Mouse (Mus musculus) stomach, postnatal 0 days (tissue): ENCODE measurements around the gene Myl7. TPM values are rescaled to one million over a fixed set of nuclear protein-coding genes. Genes with fewer than 3 reads are reported as not detected.
A peak's percentile ranks its signal among the peaks of the same experiment; 100 is the strongest.

Experiments used
- ATAC-seq: fragments of 200-750 bp; cut with Nextera tagmentation; 2 replicates; pipeline ENCODE4 v1.8.0; 2017; ENCODE audit not compliant: low FRiP score, low TSS enrichment
- DNase-seq: peaks from one replicate; pipeline ENCODE4 v3.0.0-alpha.2; 2016; ENCODE audit warnings: low spot score
- H3K27ac ChIP-seq: fragments of 300-500 bp; sonication (generic); replicated peaks from 2 replicates; pipeline ENCODE4 v1.5.1; 2014; ENCODE audit warnings: mild to moderate bottlenecking, control low read depth
- H3K27me3 ChIP-seq: fragments of 300-500 bp; sonication (generic); 2 replicates; pipeline ENCODE4 v1.6.1; 2014; ENCODE audit warnings: low read length; ENCODE audit not compliant: control insufficient read depth, insufficient read depth
- H3K36me3 ChIP-seq: fragments of 300-500 bp; sonication (generic); 2 replicates; pipeline ENCODE4 v1.6.1; 2014; ENCODE audit warnings: low read length, mixed read lengths; ENCODE audit not compliant: control insufficient read depth, insufficient read depth
- H3K4me1 ChIP-seq: fragments of 300-500 bp; sonication (generic); replicated peaks from 2 replicates; pipeline ENCODE4 v1.6.1; 2014; ENCODE audit warnings: antibody characterized with exemption; ENCODE audit not compliant: control insufficient read depth, insufficient read depth
- H3K4me2 ChIP-seq: fragments of 300-500 bp; sonication (generic); replicated peaks from 2 replicates; pipeline ENCODE4 v1.6.1; 2014; ENCODE audit warnings: low read depth, mild to moderate bottlenecking, control low read depth, moderate library complexity
- H3K4me3 ChIP-seq: fragments of 300-500 bp; sonication (generic); 2 replicates; pipeline ENCODE4 v1.5.1; 2014; ENCODE audit warnings: low read depth, low read length, control low read depth
- H3K9ac ChIP-seq: fragments of 300-500 bp; sonication (generic); 2 replicates; pipeline ENCODE4 v1.6.1; 2014; ENCODE audit warnings: mild to moderate bottlenecking, low read length, control low read depth, mixed read lengths
- H3K9me3 ChIP-seq: fragments of 300-500 bp; sonication (generic); 2 replicates; pipeline ENCODE4 v1.6.1; 2016; ENCODE audit warnings: low read length; ENCODE audit not compliant: control insufficient read depth
- CTCF ChIP-seq: IDR thresholded peaks from 2 replicates; pipeline ENCODE4 v1.5.1; 2016; ENCODE audit warnings: antibody characterized with exemption, low read depth, mild to moderate bottlenecking, moderate library complexity
- EP300 ChIP-seq: optimal IDR thresholded peaks from 2 replicates; pipeline ENCODE3; 2016; ENCODE audit warnings: antibody characterized with exemption
- WGBS: fragments of 180-500 bp; shearing (Covaris S2); extraction: QIAGEN DNeasy Blood & Tissue Kit; methylation state at CpG from one replicate; pipeline ENCODE4 v1.1.7; 2014; 5-methylcytosine and 5-hydroxymethylcytosine counted together
- polyA plus RNA-seq: library from polyadenylated mRNA; unstranded; fragments of >200 nt; fragmentation: Nextera tagmentation; extraction: Ambion mirVana; gene quantifications from 2 replicates; pipeline ENCODE4 v1.2.1, GENCODE M21; 2015

Myl7 gene
- polyA plus RNA-seq, 1 experiment from 2014 or later: 147 TPM

- 97% methylated on average over 11 of the region's 11 CpGs for WGBS
- Histone ChIP-seq H3K36me3 (peaks cover 14% of the 10 kb centered on the region), H3K4me1 (0 out of 2 replicates have a peak, but pooled peaks cover 3% of the 10 kb centered on the region), H3K9ac (no peak overlapping the region), H3K27me3 (no peaks in the 10 kb centered on the region), H3K27ac (no peak overlapping the region), H3K4me3 (no peak overlapping the region), H3K9me3 (no peaks in the 10 kb centered on the region), H3K4me2 (no peak overlapping the region)
- no peak for DNase-seq
- no peak for TF ChIP-seq EP300
- no peak for ATAC-seq
Observed at GRCm38 (mm10) chr11:5872707-5873106, 25.9 kb downstream of the Myl7 start.

GRCm38 (mm10) chr11:5870069-5870468 lies 28.5 kb downstream of the Myl7 start:
- Histone ChIP-seq H3K9me3 (no peaks in the 10 kb centered on the region), H3K9ac (no peak overlapping the region), H3K4me2 (no peak overlapping the region), H3K36me3 (peaks cover 14% of the 10 kb centered on the region), H3K4me1 (no peaks in the 10 kb centered on the region), H3K27ac (no peak overlapping the region), H3K27me3 (no peaks in the 10 kb centered on the region), H3K4me3 (no peak overlapping the region)
- 89% methylated on average over 16 of the region's 16 CpGs for WGBS
- TF ChIP-seq CTCF (no peak), EP300 (no peak)
- DNase-seq (no peak), ATAC-seq (no peak)

GRCm38 (mm10) chr11:5869331-5869730 lies 29.3 kb downstream of the Myl7 start:
- DNase-seq: no peak
- whole genome bisulfite sequencing: 90% methylated on average over 16 of the region's 16 CpGs
- Histone ChIP-seq H3K27ac (no peak overlapping the region), H3K4me3 (no peak overlapping the region), H3K9ac (no peak overlapping the region), H3K4me2 (no peak overlapping the region), H3K4me1 (no peaks in the 10 kb centered on the region), H3K36me3 (peaks cover 11% of the 10 kb centered on the region), H3K27me3 (no peaks in the 10 kb centered on the region), H3K9me3 (no peaks in the 10 kb centered on the region)
- TF ChIP-seq EP300: no peak
- TF ChIP-seq CTCF: no peak
- no peak for ATAC-seq

GRCm38 (mm10) chr11:5868324-5868723 lies 30.3 kb downstream of the Myl7 start:
- Histone ChIP-seq H3K9ac (no peak overlapping the region), H3K4me2 (no peak overlapping the region), H3K4me3 (no peak overlapping the region), H3K27me3 (no peaks in the 10 kb centered on the region), H3K36me3 (peaks cover 4% of the 10 kb centered on the region), H3K9me3 (no peaks in the 10 kb centered on the region), H3K4me1 (no peaks in the 10 kb centered on the region), H3K27ac (no peak overlapping the region)
- ATAC-seq (no peak), DNase-seq (no peak)
- WGBS: 87% methylated on average over 12 of the region's 12 CpGs
- TF ChIP-seq CTCF: no peak
- no peak for TF ChIP-seq EP300

- Histone ChIP-seq H3K36me3 (no peaks in the 10 kb centered on the region; the same call in none of the 2 replicates), H3K27ac (no peak overlapping the region), H3K4me2 (no peak overlapping the region), H3K9me3 (no peaks in the 10 kb centered on the region), H3K4me1 (no peaks in the 10 kb centered on the region), H3K4me3 (no peak overlapping the region), H3K27me3 (no peaks in the 10 kb centered on the region), H3K9ac (no peak overlapping the region)
- no peak for ATAC-seq
- 83% methylated on average over 2 of the region's 2 CpGs for WGBS
- DNase-seq: no peak
- TF ChIP-seq EP300 (no peak), CTCF (no peak)
Observed at GRCm38 (mm10) chr11:5867196-5867595, 31.4 kb downstream of the Myl7 start.

- DNase-seq (no peak), ATAC-seq (no peak)
- 16% methylated on average over 15 of the region's 15 CpGs for WGBS
- peak overlapping the region; percentile 63; the same call in 1 of the 2 replicates for H3K9ac ChIP-seq
- peak overlapping the region; percentile 73 for H3K4me2 ChIP-seq
- H3K27me3 ChIP-seq: no peaks in the 10 kb centered on the region
- H3K36me3 ChIP-seq: no peaks in the 10 kb centered on the region
- H3K4me1 ChIP-seq: peaks cover 6% of the 10 kb centered on the region; the same call in 1 of the 2 replicates
- TF ChIP-seq EP300: no peak
- no peak for TF ChIP-seq CTCF
- H3K9me3 ChIP-seq: no peaks in the 10 kb centered on the region
- no peak overlapping the region for H3K27ac ChIP-seq
- peak overlapping the region; percentile 46 for H3K4me3 ChIP-seq
Observed at GRCm38 (mm10) chr11:5862394-5863105, 36.0 kb downstream of the Myl7 start.
